Mouse (Mus musculus): ENCODE results near the gene Oit1. TPM values are rescaled to one million over a fixed set of nuclear protein-coding genes. Genes with fewer than 3 reads are reported as not detected.

Gene Oit1
- polyA plus RNA-seq (2015; fragmentation: Illumina TruSeq; extraction: RNeasy Lipid Tissue Mini Kit (QIAGEN cat#74804); ENCODE audit: insufficient read depth, low replicate concordance) = not detected

GRCm38 (mm10) chr14:8378685-8379313 is at the start of gene Oit1:
Oit1 (minus strand) TSS chr14:8378754.

GRCm38 (mm10) chr14:8317194-8318097 is 61.1 kb downstream of the Oit1 start, which contains the start of gene Fam107a:
Fam107a (minus strand) TSS chr14:8318023.

Other genes starting within 250 kb of the Oit1 start
- 136 TPM for gene Pdhb, start 205.7 kb downstream of the Oit1 start, polyA plus RNA-seq (2015; fragmentation: Illumina TruSeq; extraction: RNeasy Lipid Tissue Mini Kit (QIAGEN cat#74804); ENCODE audit: insufficient read depth, low replicate concordance)
- 21.7 TPM for gene Kctd6, start 164.6 kb downstream of the Oit1 start, polyA plus RNA-seq (2015; fragmentation: Illumina TruSeq; extraction: RNeasy Lipid Tissue Mini Kit (QIAGEN cat#74804); ENCODE audit: insufficient read depth, low replicate concordance)
- gene Acox2, start 119.4 kb downstream of the Oit1 start, polyA plus RNA-seq (2015; fragmentation: Illumina TruSeq; extraction: RNeasy Lipid Tissue Mini Kit (QIAGEN cat#74804); ENCODE audit: insufficient read depth, low replicate concordance) = not detected
- gene Fam107a, start 60.7 kb downstream of the Oit1 start, polyA plus RNA-seq (2015; fragmentation: Illumina TruSeq; extraction: RNeasy Lipid Tissue Mini Kit (QIAGEN cat#74804); ENCODE audit: insufficient read depth, low replicate concordance) = 4.1 TPM